10 mouse cellular contexts compared by ENCODE assay signal in genomic region chr3:146337429-146337828, GRCm38 (mm10).
DNase-seq lines count a peak whose midpoint lies in the region; ATAC-seq lines count a peak whose summit lies in the region.
"Had no signal": no experiment of that assay in that cellular context is flagged by ENCODE, and none has a peak within 500 bp of the region (broad histone marks: within the 10 kb centered on the region; RNA-seq: fewer than 3 reads in every experiment).

No protein-coding gene starts in this region.

- ATAC-seq in hindbrain, embryonic 16.5 days: no peak
- 0 out of 2 replicates have a peak, but pooled peaks have one; percentile 18 for ATAC-seq in forebrain, embryonic 12.5 days (ENCODE audit: low FRiP score)

- no peak overlapping the region for H3K4me2 ChIP-seq in hindbrain, embryonic 16.5 days (ENCODE audit: low read length)
- H3K4me2 ChIP-seq in forebrain, embryonic 12.5 days: peak overlapping the region; percentile 23

- H3K9ac ChIP-seq in hindbrain, embryonic 16.5 days (ENCODE audit: low read depth, low read length): no peak overlapping the region
- H3K9ac ChIP-seq in forebrain, embryonic 12.5 days: no peak overlapping the region
- H3K9ac ChIP-seq: liver, embryonic 14.5 days had no signal

- no peak for DNase-seq in hindbrain, embryonic 10.5 days (ENCODE audit: low spot score)
- DNase-seq in Muller cell, postnatal 12 days (ENCODE audit: inconsistent ontology term): peak; percentile 28
- DNase-seq in midbrain, embryonic 10.5 days (ENCODE audit: low spot score): no peak
- no peak for DNase-seq in spleen, postnatal 10 days (ENCODE audit: low spot score in 2 of 2)
- DNase-seq in testis, postnatal 10 days (ENCODE audit: low spot score): no peak
- DNase-seq in urinary bladder, postnatal 10 days (ENCODE audit: low spot score): no peak
- DNase-seq: thymus, postnatal 14 days had no signal

- H3K4me1 ChIP-seq in hindbrain, embryonic 10.5 days (replicated peaks): peaks cover 28% of the 10 kb centered on the region
- peaks cover 10% of the 10 kb centered on the region for H3K4me1 ChIP-seq in hindbrain, embryonic 16.5 days (ENCODE audit: control insufficient read depth, insufficient read depth, low read depth, low read length)
- H3K4me1 ChIP-seq in forebrain, embryonic 12.5 days: peaks cover 27% of the 10 kb centered on the region
- peaks cover 25% of the 10 kb centered on the region for H3K4me1 ChIP-seq in midbrain, embryonic 10.5 days

- no peak overlapping the region for H3K4me3 ChIP-seq in hindbrain, embryonic 10.5 days
- H3K4me3 ChIP-seq in hindbrain, embryonic 16.5 days (ENCODE audit: low read length): no peak overlapping the region
- H3K4me3 ChIP-seq in forebrain, embryonic 12.5 days (replicated peaks): no peak overlapping the region
- no peak overlapping the region for H3K4me3 ChIP-seq in midbrain, embryonic 10.5 days

- no peaks in the 10 kb centered on the region; the same call in 1 of the 2 replicates for H3K27me3 ChIP-seq in hindbrain, embryonic 10.5 days (ENCODE audit: insufficient read depth, poor library complexity, severe bottlenecking)
- H3K27me3 ChIP-seq in hindbrain, embryonic 16.5 days (replicated peaks; ENCODE audit: control insufficient read depth, insufficient read depth, low read length): no peaks in the 10 kb centered on the region
- H3K27me3 ChIP-seq in forebrain, embryonic 12.5 days: no peaks in the 10 kb centered on the region
- no peaks in the 10 kb centered on the region for H3K27me3 ChIP-seq in midbrain, embryonic 10.5 days (ENCODE audit: low read depth, poor library complexity, severe bottlenecking)

- peak overlapping the region; percentile 66 for H3K27ac ChIP-seq in hindbrain, embryonic 10.5 days
- H3K27ac ChIP-seq in hindbrain, embryonic 16.5 days (ENCODE audit: low read depth, low read length): no peak overlapping the region; the same call in 1 of the 2 replicates
- H3K27ac ChIP-seq in forebrain, embryonic 12.5 days: peak overlapping the region; percentile 57
- H3K27ac ChIP-seq in midbrain, embryonic 10.5 days (replicated peaks): peak overlapping the region; percentile 52
- H3K27ac ChIP-seq: liver, embryonic 14.5 days had no signal

- H3K9me3 ChIP-seq in hindbrain, embryonic 10.5 days: no peaks in the 10 kb centered on the region
- H3K9me3 ChIP-seq in hindbrain, embryonic 16.5 days (ENCODE audit: control insufficient read depth, low read length): no peaks in the 10 kb centered on the region
- H3K9me3 ChIP-seq in forebrain, embryonic 12.5 days: no peaks in the 10 kb centered on the region
- no peaks in the 10 kb centered on the region for H3K9me3 ChIP-seq in midbrain, embryonic 10.5 days (replicated peaks)

- WGBS in hindbrain, embryonic 10.5 days: 73% methylated on average over 3 of the region's 3 CpGs
- WGBS in hindbrain, embryonic 16.5 days: 43% methylated on average over 3 of the region's 3 CpGs
- 51% methylated on average over 3 of the region's 3 CpGs for WGBS in forebrain, embryonic 12.5 days
- 85% methylated on average over 3 of the region's 3 CpGs for WGBS in midbrain, embryonic 10.5 days

- H3K36me3 ChIP-seq in hindbrain, embryonic 10.5 days: no peaks in the 10 kb centered on the region
- no peaks in the 10 kb centered on the region for H3K36me3 ChIP-seq in hindbrain, embryonic 16.5 days (ENCODE audit: control insufficient read depth, insufficient read depth, low read length)
- no peaks in the 10 kb centered on the region for H3K36me3 ChIP-seq in forebrain, embryonic 12.5 days (replicated peaks)
- H3K36me3 ChIP-seq in midbrain, embryonic 10.5 days: no peaks in the 10 kb centered on the region
